Mouse (Mus musculus): ENCODE data around the gene 9930021J03Rik.

GRCm38 (mm10) chr19:29810022-29810421, 4.2 kb upstream of the 9930021J03Rik start:
- TF ChIP-seq POLR2A (IDR thresholded peaks at IDR 0.05; ENCODE audit: control insufficient read depth, low read depth, low read length) (no peak), CTCF (IDR thresholded peaks at IDR 0.05; ENCODE audit: control insufficient read depth, insufficient read depth, insufficient replicate concordance, low read depth, low read length) (no peak)
